Mouse (Mus musculus) liver, embryonic 12.5 days (tissue): ENCODE data around the gene Bckdhb. TPM values are rescaled to one million over a fixed set of nuclear protein-coding genes. Genes with fewer than 3 reads are reported as not detected.
"Not testable (repeated sequence)": the region's sequence is repeated elsewhere in the genome, so short reads cannot be mapped to it uniquely, and the experiment has no call there.

ENCODE experiments used
- ATAC-seq: fragments of 200-750 bp; cut with Nextera tagmentation; 2 replicates; pipeline ENCODE4 v1.8.0; 2017; ENCODE audit warnings: moderate number of reproducible peaks, mild to moderate bottlenecking, moderate library complexity
- H3K27ac ChIP-seq: fragments of 300-500 bp; sonication (generic); 2 replicates; pipeline ENCODE4 v1.5.1; 2016; ENCODE audit warnings: mild to moderate bottlenecking
- H3K27me3 ChIP-seq: fragments of 300-500 bp; sonication (generic); replicated peaks from 2 replicates; pipeline ENCODE4 v1.6.1; 2016; ENCODE audit warnings: mild to moderate bottlenecking, moderate library complexity
- H3K36me3 ChIP-seq: fragments of 300-500 bp; sonication (generic); 2 replicates; pipeline ENCODE4 v1.6.1; 2016; ENCODE audit warnings: mild to moderate bottlenecking, moderate library complexity
- H3K4me1 ChIP-seq: fragments of 300-500 bp; sonication (generic); 2 replicates; pipeline ENCODE4 v1.6.1; 2016
- H3K4me2 ChIP-seq: fragments of 300-500 bp; sonication (generic); 2 replicates; pipeline ENCODE4 v1.6.1; 2016; ENCODE audit warnings: mild to moderate bottlenecking, moderate library complexity
- H3K4me3 ChIP-seq: fragments of 300-500 bp; sonication (generic); 2 replicates; pipeline ENCODE4 v1.5.1; 2016; ENCODE audit warnings: mild to moderate bottlenecking, moderate library complexity
- H3K9ac ChIP-seq: fragments of 300-500 bp; sonication (generic); 2 replicates; pipeline ENCODE4 v1.6.1; 2016; ENCODE audit warnings: mild to moderate bottlenecking, moderate library complexity
- H3K9me3 ChIP-seq: fragments of 300-500 bp; sonication (generic); replicated peaks from 2 replicates; pipeline ENCODE4 v1.6.1; 2016; ENCODE audit warnings: mild to moderate bottlenecking, moderate library complexity
- WGBS: fragments of 180-500 bp; shearing (Covaris S2); methylation state at CpG from one replicate; pipeline ENCODE4 v1.1.7; 2016; ENCODE audit not compliant: insufficient replicate concordance; 5-methylcytosine and 5-hydroxymethylcytosine counted together
- polyA plus RNA-seq: library from polyadenylated mRNA; unstranded; fragments of >200 nt; fragmentation: Nextera tagmentation; extraction: Ambion mirVana; gene quantifications from 2 replicates; pipeline ENCODE4 v1.2.1, GENCODE M21; 2016

Bckdhb gene
- polyA plus RNA-seq, 1 experiment from 2014 or later: 22.4 TPM

GRCm38 (mm10) chr9:83924356-83924755, 589 bp upstream of the Bckdhb start:
- H3K27ac ChIP-seq: no peak overlapping the region
- H3K4me2 ChIP-seq: peak overlapping the region; percentile 84
- no peak for ATAC-seq
- H3K36me3 ChIP-seq: no peaks in the 10 kb centered on the region
- no peaks in the 10 kb centered on the region for H3K9me3 ChIP-seq
- H3K9ac ChIP-seq: no peak overlapping the region
- WGBS: 81% methylated on average over 5 of the region's 5 CpGs
- H3K4me1 ChIP-seq: peaks cover 9% of the 10 kb centered on the region
- H3K27me3 ChIP-seq: no peaks in the 10 kb centered on the region
- peak overlapping the region; percentile 66 for H3K4me3 ChIP-seq

- H3K36me3 ChIP-seq: no peaks in the 10 kb centered on the region
- H3K9me3 ChIP-seq: no peaks in the 10 kb centered on the region
- ATAC-seq: no peak
- WGBS: 57% methylated on average over 4 of the region's 4 CpGs
- H3K4me3 ChIP-seq: peak overlapping the region; percentile 66
- H3K4me2 ChIP-seq: peak overlapping the region; percentile 84
- H3K27ac ChIP-seq: no peak overlapping the region
- no peaks in the 10 kb centered on the region for H3K27me3 ChIP-seq
- H3K9ac ChIP-seq: no peak overlapping the region
- H3K4me1 ChIP-seq: peaks cover 9% of the 10 kb centered on the region
Measured at GRCm38 (mm10) chr9:83925688-83926041, 720 bp downstream of the Bckdhb start.

- Histone ChIP-seq H3K36me3 (no peaks in the 10 kb centered on the region), H3K4me2 (no peak overlapping the region), H3K9ac (no peak overlapping the region), H3K27ac (no peak overlapping the region), H3K9me3 (no peaks in the 10 kb centered on the region), H3K27me3 (no peaks in the 10 kb centered on the region), H3K4me3 (no peak overlapping the region), H3K4me1 (peaks cover 9% of the 10 kb centered on the region)
- whole genome bisulfite sequencing: 64% methylated on average over 5 of the region's 5 CpGs
- ATAC-seq: no peak
Measured at GRCm38 (mm10) chr9:83926302-83926701, 1.4 kb downstream of the Bckdhb start.

- not testable (repeated sequence) for ATAC-seq, H3K36me3 ChIP-seq
Measured at GRCm38 (mm10) chr9:83939501-83939900, 14.6 kb downstream of the Bckdhb start.

GRCm38 (mm10) chr9:83940016-83940415, 15.1 kb downstream of the Bckdhb start:
- Histone ChIP-seq H3K4me2 (no peak overlapping the region), H3K4me3 (no peak overlapping the region), H3K9me3 (0 out of 2 replicates have a peak, but pooled peaks cover 4% of the 10 kb centered on the region), H3K27ac (no peak overlapping the region), H3K36me3 (peaks cover 8% of the 10 kb centered on the region; the same call in 1 of the 2 replicates), H3K27me3 (no peaks in the 10 kb centered on the region), H3K9ac (no peak overlapping the region), H3K4me1 (no peaks in the 10 kb centered on the region)
- ATAC-seq: no peak
- WGBS: 73% methylated on average over 3 of the region's 3 CpGs

More at GRCm38 (mm10) chr9:83939501-83939900, 14.6 kb downstream of the Bckdhb start:
- not testable (repeated sequence) for H3K9ac ChIP-seq, H3K27ac ChIP-seq, H3K9me3 ChIP-seq, H3K27me3 ChIP-seq, H3K4me3 ChIP-seq, H3K4me2 ChIP-seq, H3K4me1 ChIP-seq

GRCm38 (mm10) chr9:83940537-83941363, 15.8 kb downstream of the Bckdhb start:
- 79% methylated on average over 9 of the region's 9 CpGs for WGBS
- no peak overlapping the region for H3K4me3 ChIP-seq
- no peak for ATAC-seq
- H3K4me1 ChIP-seq: no peaks in the 10 kb centered on the region
- H3K27me3 ChIP-seq: no peaks in the 10 kb centered on the region
- H3K9ac ChIP-seq: no peak overlapping the region
- H3K9me3 ChIP-seq: 0 out of 2 replicates have a peak, but pooled peaks cover 4% of the 10 kb centered on the region
- H3K27ac ChIP-seq: no peak overlapping the region
- no peak overlapping the region for H3K4me2 ChIP-seq
- peaks cover 8% of the 10 kb centered on the region; the same call in 1 of the 2 replicates for H3K36me3 ChIP-seq

- no peaks in the 10 kb centered on the region for H3K9me3 ChIP-seq
- no peaks in the 10 kb centered on the region for H3K27me3 ChIP-seq
- ATAC-seq: no peak
- no peaks in the 10 kb centered on the region for H3K36me3 ChIP-seq
- H3K9ac ChIP-seq: no peak overlapping the region
- whole genome bisulfite sequencing: 56% methylated on average over 4 of the region's 4 CpGs
- H3K4me2 ChIP-seq: no peak overlapping the region
- H3K4me1 ChIP-seq: no peaks in the 10 kb centered on the region
- H3K27ac ChIP-seq: no peak overlapping the region
- H3K4me3 ChIP-seq: no peak overlapping the region
Measured at GRCm38 (mm10) chr9:83951336-83951735, 26.4 kb downstream of the Bckdhb start.

GRCm38 (mm10) chr9:83956632-83957314, 31.8 kb downstream of the Bckdhb start:
- Histone ChIP-seq H3K4me1 (no peaks in the 10 kb centered on the region), H3K4me3 (no peak overlapping the region), H3K27ac (no peak overlapping the region), H3K9ac (no peak overlapping the region), H3K27me3 (no peaks in the 10 kb centered on the region), H3K4me2 (no peak overlapping the region), H3K36me3 (no peaks in the 10 kb centered on the region), H3K9me3 (no peaks in the 10 kb centered on the region)
- ATAC-seq: peak; percentile 68; the same call in 1 of the 2 replicates
- WGBS: 44% methylated on average over 15 of the region's 15 CpGs

- H3K36me3 ChIP-seq: no peaks in the 10 kb centered on the region
- no peak overlapping the region for H3K27ac ChIP-seq
- H3K27me3 ChIP-seq: no peaks in the 10 kb centered on the region
- H3K9me3 ChIP-seq: no peaks in the 10 kb centered on the region
- ATAC-seq: no peak
- H3K4me3 ChIP-seq: no peak overlapping the region
- H3K9ac ChIP-seq: no peak overlapping the region
- no peaks in the 10 kb centered on the region for H3K4me1 ChIP-seq
- 76% methylated on average over 10 of the region's 10 CpGs for WGBS
- no peak overlapping the region for H3K4me2 ChIP-seq
Measured at GRCm38 (mm10) chr9:83962098-83963086, 37.4 kb downstream of the Bckdhb start.

- Histone ChIP-seq H3K36me3 (no peaks in the 10 kb centered on the region), H3K9me3 (no peaks in the 10 kb centered on the region), H3K27me3 (no peaks in the 10 kb centered on the region), H3K9ac (no peak overlapping the region), H3K27ac (no peak overlapping the region), H3K4me2 (no peak overlapping the region), H3K4me1 (no peaks in the 10 kb centered on the region), H3K4me3 (no peak overlapping the region)
- no peak for ATAC-seq
- WGBS: 79% methylated on average over 10 of the region's 10 CpGs
Measured at GRCm38 (mm10) chr9:83963296-83963695, 38.4 kb downstream of the Bckdhb start.

GRCm38 (mm10) chr9:83964376-83964775, 39.4 kb downstream of the Bckdhb start:
- H3K4me3 ChIP-seq: no peak overlapping the region
- H3K9me3 ChIP-seq: no peaks in the 10 kb centered on the region
- H3K4me1 ChIP-seq: no peaks in the 10 kb centered on the region
- no peaks in the 10 kb centered on the region for H3K27me3 ChIP-seq
- H3K4me2 ChIP-seq: no peak overlapping the region
- no peak for ATAC-seq
- H3K9ac ChIP-seq: no peak overlapping the region
- no peak overlapping the region for H3K27ac ChIP-seq
- no peaks in the 10 kb centered on the region for H3K36me3 ChIP-seq
- WGBS: 74% methylated on average over 4 of the region's 4 CpGs
